Mouse (Mus musculus): ENCODE results near the gene Pdzrn3.

The Pdzrn3 gene

GRCm38 (mm10) chr6:101366809-101367602 is 10.7 kb downstream of the Pdzrn3 start:
- no peak for DNase-seq

GRCm38 (mm10) chr6:101365795-101366194 is 11.9 kb downstream of the Pdzrn3 start:
- DNase-seq = no peak

GRCm38 (mm10) chr6:101363904-101364303 is 13.8 kb downstream of the Pdzrn3 start:
- no peak for DNase-seq

- no peak for DNase-seq
Measured at GRCm38 (mm10) chr6:101362728-101363127, 15.0 kb downstream of the Pdzrn3 start.

- no peak for DNase-seq
Measured at GRCm38 (mm10) chr6:101362268-101362667, 15.4 kb downstream of the Pdzrn3 start.

GRCm38 (mm10) chr6:101360211-101360737 is 17.4 kb downstream of the Pdzrn3 start:
- no peak for DNase-seq

GRCm38 (mm10) chr6:101359646-101360045 is 18.1 kb downstream of the Pdzrn3 start:
- no peak for DNase-seq

- no peak for DNase-seq
Measured at GRCm38 (mm10) chr6:101354887-101355286, 22.8 kb downstream of the Pdzrn3 start.

- peak; percentile 40 for DNase-seq
Measured at GRCm38 (mm10) chr6:101354230-101354881, 23.3 kb downstream of the Pdzrn3 start.

- DNase-seq = no peak
Measured at GRCm38 (mm10) chr6:101353701-101354100, 24.0 kb downstream of the Pdzrn3 start.

- no peak for DNase-seq
Measured at GRCm38 (mm10) chr6:101352626-101353025, 25.1 kb downstream of the Pdzrn3 start.

- no peak for DNase-seq
Measured at GRCm38 (mm10) chr6:101351100-101351499, 26.6 kb downstream of the Pdzrn3 start.

- DNase-seq = no peak
Measured at GRCm38 (mm10) chr6:101350414-101350973, 27.2 kb downstream of the Pdzrn3 start.

GRCm38 (mm10) chr6:101348496-101348895 is 29.2 kb downstream of the Pdzrn3 start:
- DNase-seq = no peak

- no peak for DNase-seq
Measured at GRCm38 (mm10) chr6:101340051-101340450, 37.6 kb downstream of the Pdzrn3 start.

GRCm38 (mm10) chr6:101337842-101338528 is 39.7 kb downstream of the Pdzrn3 start:
- DNase-seq = no peak

GRCm38 (mm10) chr6:101336660-101337059 is 41.0 kb downstream of the Pdzrn3 start:
- no peak for DNase-seq

- DNase-seq = no peak
Measured at GRCm38 (mm10) chr6:101335744-101336143, 42.0 kb downstream of the Pdzrn3 start.

- no peak for DNase-seq
Measured at GRCm38 (mm10) chr6:101334495-101334894, 43.2 kb downstream of the Pdzrn3 start.

GRCm38 (mm10) chr6:101330392-101330791 is 47.3 kb downstream of the Pdzrn3 start:
- DNase-seq = no peak

- DNase-seq = no peak
Measured at GRCm38 (mm10) chr6:101329499-101329898, 48.2 kb downstream of the Pdzrn3 start.

GRCm38 (mm10) chr6:101328514-101328913 is 49.2 kb downstream of the Pdzrn3 start:
- DNase-seq = no peak

GRCm38 (mm10) chr6:101327741-101328140 is 50.0 kb downstream of the Pdzrn3 start:
- no peak for DNase-seq
